Mouse (Mus musculus) gastrocnemius, adult 18-20 months (tissue): Measurements from ENCODE around the gene N4bp1. TPM values are rescaled to one million over a fixed set of nuclear protein-coding genes. Genes with fewer than 3 reads are reported as not detected.

Experiments used
- DNase-seq: peaks from one replicate; pipeline ENCODE4 v3.0.0; 2021; ENCODE audit warnings: low spot score
- total RNA-seq, 2 experiments: library from RNA; stranded (reverse); gene quantifications; 2 replicates each; pipeline ENCODE4 v1.2.3; 2021

N4bp1 gene
- total RNA-seq, 2 experiments from 2014 or later: 16.4 to 18.2 TPM

DNA sequence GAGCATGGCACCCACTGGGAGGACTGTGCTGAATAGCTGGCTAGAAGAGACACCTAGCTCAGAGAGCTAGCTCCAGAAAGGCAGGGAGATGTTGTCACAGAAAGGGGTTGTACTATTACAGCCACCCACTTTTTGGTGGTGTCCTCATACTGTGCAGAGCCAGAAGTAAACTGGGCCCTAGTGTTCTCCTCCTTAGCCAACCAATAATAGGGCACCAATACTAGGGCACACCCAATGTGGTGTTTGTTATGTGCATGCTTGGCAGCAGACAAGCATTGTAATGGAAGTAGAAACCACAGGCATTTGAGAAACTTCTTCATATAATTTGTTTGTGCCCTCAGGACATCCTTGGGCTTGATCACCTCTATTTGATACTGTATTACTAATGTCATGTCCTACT, 58.5 kb downstream of the N4bp1 start:
- DNase-seq: no peak

GRCm38 (mm10) chr8:86825674-86826448, 59.2 kb downstream of the N4bp1 start:
- DNase-seq: no peak

GRCm38 (mm10) chr8:86824735-86825134, 60.3 kb downstream of the N4bp1 start:
- DNase-seq: no peak

DNA sequence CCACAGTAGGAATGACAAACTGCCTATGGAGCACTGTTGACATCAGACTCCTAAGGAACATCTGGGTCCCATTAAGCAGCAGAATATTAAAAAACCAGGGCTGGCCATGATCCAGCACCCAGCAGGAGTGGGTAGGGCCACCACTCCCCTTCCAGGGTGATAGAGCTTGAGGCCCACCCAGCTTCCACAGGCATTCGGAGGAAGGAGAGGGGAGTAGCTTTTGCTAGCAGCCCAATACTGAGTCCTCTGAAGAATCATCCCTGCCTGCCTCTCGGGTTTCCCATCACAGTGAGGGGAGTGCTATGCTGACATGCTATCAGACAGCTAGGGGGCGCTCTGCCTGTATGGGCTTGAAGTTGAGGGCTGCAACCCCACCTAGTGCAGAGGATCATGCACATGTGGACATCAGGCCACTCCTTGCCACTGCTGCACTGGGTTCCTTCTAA, 64.3 kb downstream of the N4bp1 start:
- DNase-seq: peak; percentile 50

GRCm38 (mm10) chr8:86820186-86820755, 64.8 kb downstream of the N4bp1 start:
- DNase-seq: no peak

- no peak for DNase-seq
These were observed 65.6 kb downstream of the N4bp1 start for GRCm38 (mm10) chr8:86819426-86819825.

DNA sequence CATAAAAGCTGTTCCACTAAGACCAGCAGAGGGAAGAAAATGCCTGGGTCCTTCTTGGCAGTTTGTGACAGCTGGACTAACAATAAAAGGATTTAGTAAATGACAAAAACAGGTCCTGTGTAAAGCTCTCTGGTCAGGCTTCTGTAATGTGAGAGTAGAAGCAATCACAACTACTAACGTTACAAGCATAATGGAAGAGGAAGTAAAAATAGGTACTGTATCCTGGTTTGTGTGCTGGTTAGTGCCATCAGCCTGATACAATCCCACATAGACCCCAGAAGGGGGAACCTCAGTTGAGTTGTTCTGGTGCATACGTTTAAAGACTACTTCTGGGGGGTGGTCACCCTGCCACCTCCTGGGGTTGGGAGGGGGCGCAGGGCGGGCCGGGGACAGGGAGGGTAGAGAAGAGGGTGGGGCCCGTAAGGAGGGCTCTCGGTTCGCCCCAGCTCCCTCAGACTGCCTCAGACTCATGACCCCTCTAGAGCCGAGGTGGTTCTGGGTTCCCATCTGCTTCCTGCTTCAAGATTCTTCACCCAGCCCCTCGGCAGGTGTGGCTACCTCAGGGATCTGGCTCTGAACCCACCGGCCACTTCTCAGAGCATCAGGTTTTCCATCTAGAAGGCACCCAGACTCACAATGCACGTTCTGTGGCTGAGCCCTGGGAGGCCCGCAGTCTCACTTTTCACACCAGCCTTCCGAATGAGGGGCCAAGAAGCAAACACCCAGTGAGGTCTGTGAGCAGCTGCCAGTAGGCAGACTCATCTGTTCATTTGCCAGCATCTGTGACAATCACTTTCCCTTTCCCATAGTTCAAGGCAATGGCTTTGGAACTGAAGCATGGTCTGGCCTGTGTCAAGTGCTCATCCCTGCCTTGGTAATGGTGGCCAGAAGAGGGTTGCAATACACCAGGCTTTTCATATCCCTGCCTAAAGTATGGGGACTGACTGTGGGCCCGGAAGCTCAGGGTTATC, 75.8 kb downstream of the N4bp1 start:
- DNase-seq: no peak

GRCm38 (mm10) chr8:86808239-86808638, 76.8 kb downstream of the N4bp1 start:
- DNase-seq: peak; percentile 28

- no peak for DNase-seq
These were observed 83.1 kb downstream of the N4bp1 start for GRCm38 (mm10) chr8:86801988-86802387.

- no peak for DNase-seq
These were observed 84.1 kb downstream of the N4bp1 start for GRCm38 (mm10) chr8:86800966-86801365.

DNA sequence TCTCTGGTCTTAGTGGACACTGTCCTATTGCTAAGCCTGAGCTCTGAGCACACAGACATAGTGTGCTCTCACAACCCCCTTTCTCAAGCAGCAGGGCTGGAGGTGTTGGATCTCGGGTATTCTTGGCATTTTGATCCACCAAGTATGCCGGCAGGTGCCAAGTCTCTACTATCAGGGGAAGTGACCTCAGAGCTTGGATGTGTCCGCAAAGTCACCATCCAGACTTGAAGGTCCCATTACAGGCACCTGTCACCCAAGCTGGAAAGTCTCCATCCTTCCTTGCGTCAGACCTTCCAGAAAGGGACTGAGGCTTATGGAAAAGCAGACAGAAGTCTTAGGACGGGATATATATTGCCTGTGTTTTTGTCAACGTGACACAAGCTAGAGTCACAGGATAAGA, 86.9 kb downstream of the N4bp1 start:
- DNase-seq: peak; percentile 89

GRCm38 (mm10) chr8:86797705-86798104, 87.4 kb downstream of the N4bp1 start:
- peak; percentile 56 for DNase-seq

DNA sequence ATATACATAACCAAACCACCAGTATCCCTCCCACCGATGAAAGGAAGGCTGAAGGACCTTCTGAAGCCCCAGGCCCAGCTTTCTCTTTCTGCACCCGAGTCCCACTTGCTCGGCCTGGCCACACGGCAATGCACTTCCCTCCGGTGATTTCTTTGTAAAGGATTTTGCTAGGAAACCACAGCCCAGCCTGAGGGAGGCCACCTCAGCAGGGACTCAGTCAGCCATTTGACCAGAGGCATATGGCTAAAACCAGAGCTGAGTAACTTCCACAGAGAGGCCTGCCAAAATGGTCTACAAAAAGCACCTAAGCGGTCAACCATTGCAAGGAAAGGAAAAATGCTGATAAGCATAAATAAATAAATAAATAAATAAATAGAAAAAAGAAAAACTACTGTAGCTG, 90.3 kb downstream of the N4bp1 start:
- no peak for DNase-seq

DNA sequence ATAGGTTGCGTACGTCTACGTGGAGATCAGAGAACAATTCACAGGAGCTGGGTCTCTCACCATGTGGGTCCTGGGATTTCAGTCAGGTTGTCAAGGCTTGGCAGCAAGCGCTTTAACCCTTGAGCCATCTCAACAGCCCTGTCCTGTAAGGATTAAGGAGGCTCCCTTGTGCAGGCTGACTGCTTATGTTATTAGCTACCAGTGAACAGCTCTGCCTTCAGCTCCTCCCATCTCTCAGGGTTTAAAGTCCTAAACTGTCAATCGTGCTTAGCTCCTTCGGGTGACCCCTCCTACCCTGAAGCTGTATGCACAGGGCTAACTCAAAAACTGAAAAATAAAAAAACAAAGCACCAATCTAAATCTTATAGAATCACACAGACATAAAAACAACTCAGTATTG, 93.5 kb downstream of the N4bp1 start:
- DNase-seq: no peak

GRCm38 (mm10) chr8:86789576-86789975, 95.5 kb downstream of the N4bp1 start:
- no peak for DNase-seq

- peak; percentile 56 for DNase-seq
These were observed 97.1 kb downstream of the N4bp1 start for GRCm38 (mm10) chr8:86787891-86788420.

- DNase-seq: no peak
These were observed 98.6 kb downstream of the N4bp1 start for GRCm38 (mm10) chr8:86786498-86786897.

DNA sequence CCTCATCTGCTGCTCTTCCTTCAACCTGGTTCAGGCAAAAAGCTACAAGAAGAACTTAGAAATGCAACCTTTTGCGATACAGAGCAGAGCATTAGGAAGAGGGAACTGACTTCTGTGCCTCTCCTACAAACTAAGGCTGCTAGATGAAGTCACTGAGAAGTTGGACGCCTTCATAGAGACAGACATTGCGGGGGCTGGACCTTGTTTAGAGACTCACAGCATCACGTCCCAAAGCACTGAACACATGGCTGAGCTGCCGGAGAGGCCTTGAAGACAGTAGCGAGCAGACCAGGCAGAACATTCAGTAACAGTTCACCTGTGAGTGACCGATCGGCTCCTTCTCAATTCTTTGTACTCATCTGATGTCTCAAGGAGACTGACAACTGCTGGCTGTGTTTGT, 104.0 kb downstream of the N4bp1 start:
- DNase-seq: no peak

- DNase-seq: no peak
These were observed 105.9 kb downstream of the N4bp1 start for GRCm38 (mm10) chr8:86779207-86779606.

- DNase-seq: no peak
These were observed 114.9 kb downstream of the N4bp1 start for GRCm38 (mm10) chr8:86769945-86770715.

GRCm38 (mm10) chr8:86768499-86768898, 116.6 kb downstream of the N4bp1 start:
- DNase-seq: peak; percentile 79
